Mouse (Mus musculus) ES-E14 (cell line): Measurements from ENCODE around the gene Ccz1. TPM values are rescaled to one million over a fixed set of nuclear protein-coding genes. Genes with fewer than 3 reads are reported as not detected.

Source experiments
- DNase-seq: peaks from one replicate; pipeline ENCODE4 v3.0.0-alpha.2; 2013; ENCODE audit warnings: low read depth, low spot score
- H3K27ac ChIP-seq: 2 replicates; pipeline ENCODE4 v1.5.1; 2012; ENCODE audit warnings: low read depth, mild to moderate bottlenecking, low read length, moderate library complexity, mixed read lengths; ENCODE audit not compliant: poor library complexity, insufficient read depth, severe bottlenecking
- H3K36me3 ChIP-seq: 2 replicates; pipeline ENCODE4 v1.6.1; 2012; ENCODE audit warnings: mild to moderate bottlenecking, low read length, moderate library complexity, mixed read lengths; ENCODE audit not compliant: control insufficient read depth, poor library complexity, insufficient read depth, severe bottlenecking
- H3K4me1 ChIP-seq, 2 experiments: fragments of 150-350 bp in 1 of 2; sonication (generic) in 1 of 2; 2 replicates each; pipeline ENCODE4 v1.6.1; 2012; ENCODE audit warnings: low read length in 2 of 2, mild to moderate bottlenecking in 1 of 2, mixed read lengths in 1 of 2; ENCODE audit not compliant: control insufficient read depth in 2 of 2, insufficient read depth in 2 of 2, poor library complexity in 1 of 2
- H3K4me3 ChIP-seq, 2 experiments: fragments of 150-350 bp in 1 of 2; sonication (generic) in 1 of 2; 2 replicates each; pipeline ENCODE4 v1.5.1; 2012; ENCODE audit warnings: low read length in 2 of 2, low read depth in 1 of 2, mild to moderate bottlenecking in 1 of 2, mixed read lengths in 1 of 2; ENCODE audit not compliant: insufficient read depth in 1 of 2, poor library complexity in 1 of 2, severe bottlenecking in 1 of 2
- H3K9ac ChIP-seq: 2 replicates; pipeline ENCODE4 v1.6.1; 2012; ENCODE audit warnings: low read depth, mild to moderate bottlenecking, low read length, mixed read lengths; ENCODE audit not compliant: poor library complexity, insufficient read depth, severe bottlenecking
- H3K9me3 ChIP-seq: fragments of 150-350 bp; sonication (generic); 2 replicates; pipeline ENCODE4 v1.6.1; 2012; ENCODE audit warnings: low read depth, mild to moderate bottlenecking, low read length; ENCODE audit not compliant: control insufficient read depth, insufficient read depth
- CHD2 ChIP-seq: IDR thresholded peaks from 2 replicates; pipeline ENCODE4 v1.6.1; 2014; ENCODE audit warnings: mild to moderate bottlenecking, low read depth, low read length, inconsistent platforms
- HCFC1 ChIP-seq: IDR thresholded peaks from 2 replicates; pipeline ENCODE4 v1.6.1; 2012; ENCODE audit warnings: low read length, inconsistent platforms, borderline replicate concordance; ENCODE audit not compliant: insufficient read depth
- MAFK ChIP-seq: IDR thresholded peaks from 2 replicates; pipeline ENCODE4 v1.6.1; 2014; ENCODE audit warnings: mild to moderate bottlenecking, low read depth, low read length, inconsistent platforms; ENCODE audit not compliant: insufficient read depth
- ZC3H11A ChIP-seq: IDR thresholded peaks from 2 replicates; pipeline ENCODE4 v1.6.1; 2012; ENCODE audit warnings: low read depth, mild to moderate bottlenecking, inconsistent platforms, low read length, borderline replicate concordance
- ZNF384 ChIP-seq: IDR thresholded peaks from 2 replicates; pipeline ENCODE4 v1.6.1; 2012; ENCODE audit warnings: low read depth, low read length, inconsistent platforms
- in situ Hi-C, 2 experiments: fragments of 600-800 bp; cut with MboI; formaldehyde crosslinking; loops; one replicate each; pipeline ENCODE4 v1.15.1; 2025; ENCODE audit warnings: low sequenced_read_pairs in 2 of 2, inconsistent platforms in 1 of 2; ENCODE audit not compliant: unreplicated experiment in 2 of 2
- total RNA-seq: library from RNA; depleted of rRNA; stranded (reverse); fragments of 300-350 nt; gene quantifications from 2 replicates; pipeline ENCODE4 v1.2.3, GENCODE M21; 2012

Gene Ccz1
- total RNA-seq, 1 experiment, result 75.8 TPM

DNA sequence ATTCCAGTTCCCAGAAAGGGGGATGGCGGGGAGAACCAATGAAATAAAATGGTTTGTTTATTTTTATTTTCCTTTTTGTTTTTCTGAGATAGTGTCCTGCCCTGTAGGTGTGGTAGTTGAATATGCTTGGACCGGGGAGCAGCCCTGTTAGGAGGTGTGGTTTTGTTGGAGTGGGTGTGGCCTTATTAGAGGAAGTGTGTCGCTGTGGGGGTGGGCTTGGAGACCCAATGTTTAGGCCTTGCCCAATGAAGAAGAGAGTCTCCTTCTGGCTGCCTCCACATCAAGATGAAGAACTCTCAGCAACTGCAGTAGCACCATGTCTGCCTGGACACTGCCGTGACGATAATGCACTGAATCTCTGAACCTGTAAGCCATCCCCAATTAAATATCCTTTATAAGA, 25.2 kb upstream of the Ccz1 start:
- TF ChIP-seq HCFC1, result no peak
- no peak for TF ChIP-seq CHD2
- TF ChIP-seq ZC3H11A, result no peak
- TF ChIP-seq MAFK, result no peak
- no peak for TF ChIP-seq ZNF384
- Histone ChIP-seq H3K4me1 (peaks cover 3 to 4% of the 10 kb centered on the region in 2 experiments; a peak in 2 of 4 replicates), H3K9me3 (no peaks in the 10 kb centered on the region), H3K36me3 (no peaks in the 10 kb centered on the region), H3K4me3 (0 out of 4 replicates have a peak overlapping the region, but pooled peaks of 1 of the 2 experiments have one; percentile 14), H3K27ac (no peak overlapping the region), H3K9ac (no peak overlapping the region)
- in situ Hi-C loops, result loop anchor here in 1 of 2 experiments (10.0 kb wide), 1 partner anchor 115 kb away; no protein-coding TSS in a partner anchor
- DNase-seq, result no peak

GRCm38 (mm10) chr5:144039156-144039675, 24.5 kb upstream of the Ccz1 start:
- no peak overlapping the region for H3K9ac ChIP-seq
- peaks cover 3 to 4% of the 10 kb centered on the region in 2 experiments; a peak in 2 of 4 replicates for H3K4me1 ChIP-seq
- H3K27ac ChIP-seq, result no peak overlapping the region
- no peaks in the 10 kb centered on the region for H3K36me3 ChIP-seq
- TF ChIP-seq MAFK (no peak), HCFC1 (no peak), CHD2 (no peak), ZNF384 (no peak), ZC3H11A (no peak)
- no peak for DNase-seq
- H3K9me3 ChIP-seq, result no peaks in the 10 kb centered on the region
- in situ Hi-C loops, result no loop called here
- no peak overlapping the region for H3K4me3 ChIP-seq

- DNase-seq, result no peak
- in situ Hi-C loops, result no loop called here
- no peaks in the 10 kb centered on the region for H3K9me3 ChIP-seq
- no peak overlapping the region for H3K27ac ChIP-seq
- H3K9ac ChIP-seq, result no peak overlapping the region
- H3K4me1 ChIP-seq, result peaks cover 3 to 4% of the 10 kb centered on the region in 2 experiments; a peak in 2 of 4 replicates
- H3K4me3 ChIP-seq, result peak overlapping the region in 1 of 2 experiments; percentile 25; a peak in 1 of 4 replicates
- no peak for TF ChIP-seq ZC3H11A
- no peak for TF ChIP-seq MAFK
- no peak for TF ChIP-seq CHD2
- TF ChIP-seq ZNF384, result no peak
- TF ChIP-seq HCFC1, result no peak
- H3K36me3 ChIP-seq, result no peaks in the 10 kb centered on the region
Observed at GRCm38 (mm10) chr5:144036952-144037351, 22.3 kb upstream of the Ccz1 start.

DNA sequence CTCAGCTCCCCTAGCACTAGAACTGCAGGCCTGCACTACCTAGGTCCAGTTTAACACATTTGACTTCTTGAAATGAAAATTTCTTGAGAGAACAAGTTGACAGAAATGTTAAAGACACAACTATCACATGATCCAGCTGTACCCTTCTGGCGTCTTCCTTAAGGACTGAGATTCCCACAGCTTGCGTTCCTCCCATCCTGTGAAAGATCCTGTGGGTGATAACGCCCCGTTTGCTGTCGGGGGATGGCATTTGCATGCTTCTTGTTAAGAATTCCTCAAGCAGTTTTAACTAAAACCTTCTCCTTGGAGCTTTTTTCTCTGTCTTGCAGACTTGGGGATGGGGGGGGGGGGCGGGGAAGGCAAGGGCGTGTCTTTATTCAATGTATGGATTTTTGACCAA, 19.9 kb upstream of the Ccz1 start:
- no peak for DNase-seq
- in situ Hi-C loops, result no loop called here
- Histone ChIP-seq H3K4me3 (no peak overlapping the region), H3K9ac (no peak overlapping the region), H3K36me3 (no peaks in the 10 kb centered on the region), H3K4me1 (0 out of 4 replicates have a peak, but pooled peaks cover 0 to 4% of the 10 kb centered on the region in 2 experiments), H3K9me3 (no peaks in the 10 kb centered on the region), H3K27ac (no peak overlapping the region; the same call in 1 of the 2 replicates)
- no peak for TF ChIP-seq ZNF384
- no peak for TF ChIP-seq ZC3H11A

DNA sequence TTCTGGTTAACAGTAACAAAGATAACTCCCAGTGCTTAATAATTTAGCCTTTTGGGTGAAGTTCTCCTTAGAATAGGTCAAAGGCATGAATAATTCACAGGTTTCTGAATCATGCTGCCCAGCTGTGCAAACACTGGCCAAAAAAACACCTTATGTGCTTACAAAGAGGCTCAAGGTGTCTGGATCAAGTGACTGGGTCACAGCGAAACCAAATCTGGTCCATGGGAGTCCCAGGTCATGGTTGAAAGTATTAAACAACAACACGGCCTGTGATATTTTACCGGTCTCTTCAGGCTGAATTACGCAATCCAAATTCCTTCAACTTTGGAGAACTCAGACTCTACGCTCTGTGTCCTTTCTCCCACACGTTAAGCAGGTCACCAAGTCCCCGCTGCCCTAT, 17.8 kb upstream of the Ccz1 start:
- no peaks in the 10 kb centered on the region for H3K9me3 ChIP-seq
- no peak overlapping the region for H3K27ac ChIP-seq
- H3K4me1 ChIP-seq, result 0 out of 4 replicates have a peak, but pooled peaks cover 0 to 2% of the 10 kb centered on the region in 2 experiments
- TF ChIP-seq CHD2 (no peak), MAFK (no peak), HCFC1 (no peak), ZNF384 (no peak), ZC3H11A (no peak)
- no peak overlapping the region for H3K4me3 ChIP-seq
- in situ Hi-C loops, result no loop called here
- H3K36me3 ChIP-seq, result no peaks in the 10 kb centered on the region
- no peak overlapping the region for H3K9ac ChIP-seq
- no peak for DNase-seq
